Mouse (Mus musculus) cerebellum, adult 2 months (tissue): ENCODE results near the gene Frmpd4.

Source experiments
- CTCF ChIP-seq: fragments of 200-500 bp; IDR thresholded peaks from 2 replicates; pipeline ENCODE4 v1.5.1; 2011; ENCODE audit warnings: low read depth, mild to moderate bottlenecking, control low read depth, low read length, moderate library complexity, borderline replicate concordance; ENCODE audit not compliant: insufficient read depth
- POLR2A ChIP-seq: fragments of 200-500 bp; IDR thresholded peaks from 2 replicates; pipeline ENCODE4 v1.6.1; 2011; ENCODE audit warnings: low read length, control low read depth, borderline replicate concordance; ENCODE audit not compliant: insufficient read depth

DNA sequence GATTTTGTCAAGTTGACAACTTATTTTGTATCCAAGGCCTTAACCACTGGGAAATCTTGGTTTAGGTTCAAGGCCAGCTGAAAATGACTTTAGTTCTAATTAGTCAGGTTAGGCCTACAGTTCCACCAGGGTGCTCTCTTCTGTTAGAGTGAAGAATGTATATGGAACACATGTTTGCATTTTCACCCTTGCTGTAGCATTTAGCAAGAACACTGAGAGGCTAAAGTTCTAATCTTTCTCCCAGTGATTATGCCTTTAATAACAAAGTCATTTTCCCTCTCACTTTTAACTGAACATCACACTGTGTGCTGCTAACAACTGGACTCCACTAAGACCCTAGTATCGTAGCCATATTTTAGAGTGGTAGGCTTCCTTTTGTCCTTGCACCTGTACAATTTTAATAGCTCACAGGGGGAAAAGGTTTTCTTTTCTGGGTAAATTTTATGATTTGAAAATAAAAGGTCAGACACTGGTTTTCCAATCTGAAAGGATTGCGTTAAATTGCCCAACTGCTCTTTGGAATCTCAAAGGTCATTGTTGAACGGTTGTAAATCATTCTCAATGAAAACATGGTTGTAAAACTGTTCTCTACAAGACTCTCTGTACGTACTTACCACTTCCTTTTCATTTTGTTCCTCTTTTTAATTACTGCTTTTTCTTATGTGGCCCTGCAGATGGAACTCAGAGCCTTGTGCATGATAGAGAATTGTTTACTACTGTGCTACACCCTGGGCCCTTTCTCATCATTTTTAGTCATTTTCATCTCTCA lies 1093.4 kb downstream of the Frmpd4 start:
- TF ChIP-seq CTCF = no peak
- TF ChIP-seq POLR2A = no peak
